Mouse (Mus musculus) hindbrain, embryonic 11.5 days (tissue): Measurements from ENCODE around the gene Tgfbr1. TPM values are rescaled to one million over a fixed set of nuclear protein-coding genes. Genes with fewer than 3 reads are reported as not detected.

ENCODE experiments used
- ATAC-seq: fragments of 200-750 bp; cut with Nextera tagmentation; 2 replicates; pipeline ENCODE4 v1.8.0; 2017; ENCODE audit warnings: mild to moderate bottlenecking, moderate TSS enrichment, moderate library complexity; ENCODE audit not compliant: low FRiP score
- DNase-seq: peaks from one replicate; pipeline ENCODE4 v3.0.0-alpha.2; 2015; ENCODE audit warnings: low spot score
- H3K27ac ChIP-seq: fragments of 300-500 bp; sonication (generic); 2 replicates; pipeline ENCODE4 v1.5.1; 2014; ENCODE audit warnings: mild to moderate bottlenecking, low read depth, low read length
- H3K27me3 ChIP-seq: fragments of 300-500 bp; sonication (generic); 2 replicates; pipeline ENCODE4 v1.6.1; 2014; ENCODE audit warnings: mild to moderate bottlenecking, low read length, moderate library complexity, mixed read lengths; ENCODE audit not compliant: control insufficient read depth, insufficient read depth
- H3K36me3 ChIP-seq: fragments of 300-500 bp; sonication (generic); 2 replicates; pipeline ENCODE4 v1.6.1; 2014; ENCODE audit warnings: mild to moderate bottlenecking, low read length, moderate library complexity, mixed read lengths; ENCODE audit not compliant: control insufficient read depth, insufficient read depth
- H3K4me1 ChIP-seq: fragments of 300-500 bp; sonication (generic); replicated peaks from 2 replicates; pipeline ENCODE4 v1.6.1; 2014; ENCODE audit warnings: low read length, mixed read lengths; ENCODE audit not compliant: control insufficient read depth, insufficient read depth
- H3K4me2 ChIP-seq: fragments of 300-500 bp; sonication (generic); replicated peaks from 2 replicates; pipeline ENCODE4 v1.6.1; 2014; ENCODE audit warnings: mild to moderate bottlenecking, low read depth, low read length
- H3K4me3 ChIP-seq: fragments of 300-500 bp; sonication (generic); 2 replicates; pipeline ENCODE4 v1.5.1; 2014; ENCODE audit warnings: low read depth, low read length
- H3K9ac ChIP-seq: fragments of 300-500 bp; sonication (generic); 2 replicates; pipeline ENCODE4 v1.6.1; 2014; ENCODE audit warnings: low read depth, low read length
- H3K9me3 ChIP-seq: fragments of 300-500 bp; sonication (generic); 2 replicates; pipeline ENCODE4 v1.6.1; 2016; ENCODE audit warnings: low read length; ENCODE audit not compliant: control insufficient read depth
- WGBS: fragments of 180-500 bp; shearing (Covaris S2); extraction: QIAGEN DNeasy Blood & Tissue Kit; methylation state at CpG from one replicate; pipeline ENCODE4 v1.1.7; 2014; 5-methylcytosine and 5-hydroxymethylcytosine counted together
- polyA plus RNA-seq: library from polyadenylated mRNA; unstranded; fragments of >200 nt; fragmentation: Nextera tagmentation; extraction: Ambion mirVana; gene quantifications from 2 replicates; pipeline ENCODE4 v1.2.1, GENCODE M21; 2014

The Tgfbr1 gene
- polyA plus RNA-seq, 1 experiment from 2014 or later: 90.1 TPM

DNA sequence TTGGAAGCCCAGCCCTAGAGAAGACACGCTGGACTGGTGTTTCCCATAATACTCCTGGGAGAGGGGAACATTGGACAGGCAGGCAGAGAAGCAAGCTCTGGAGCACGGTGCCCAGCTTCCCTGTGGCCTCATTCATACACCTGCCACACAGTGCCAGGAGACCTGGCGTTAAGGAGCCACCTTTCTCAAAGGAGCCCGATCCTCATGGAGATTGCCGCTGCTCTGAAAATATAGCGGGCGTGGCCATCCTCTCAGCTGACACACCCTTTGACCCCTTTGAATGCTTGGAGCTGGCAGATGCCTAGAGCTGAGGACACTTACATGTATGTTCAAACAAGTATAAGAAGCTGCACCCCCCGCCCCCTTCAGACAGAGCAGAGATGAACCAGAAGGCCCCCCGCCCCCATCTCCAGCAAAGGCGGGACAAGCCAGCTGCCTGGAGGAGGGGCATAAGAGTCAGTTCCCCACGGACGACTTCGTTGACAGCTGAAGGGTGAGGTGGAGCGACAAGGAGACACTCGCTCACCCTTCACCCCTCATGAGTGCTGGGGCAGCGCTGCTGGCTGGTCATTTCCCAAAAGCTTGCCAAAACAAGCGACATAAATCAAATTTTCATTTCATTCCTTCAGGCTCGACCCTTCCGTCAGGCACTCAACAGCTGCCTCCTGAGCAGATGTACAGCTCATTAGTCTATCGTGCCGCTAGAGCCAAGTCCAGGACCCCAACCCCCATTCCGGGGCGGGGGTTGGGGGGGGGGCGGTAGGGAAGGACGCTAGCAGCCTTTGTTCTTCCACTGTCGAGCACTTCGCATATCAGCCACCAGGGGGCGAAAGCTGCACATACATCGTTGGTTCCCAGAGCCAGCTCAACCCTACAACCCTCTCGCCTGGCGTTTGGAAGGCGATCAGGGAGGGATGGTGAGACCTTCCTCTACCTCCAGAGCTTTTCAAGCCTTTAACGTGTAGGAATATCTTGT is 84.6 kb downstream of the Tgfbr1 start:
- Histone ChIP-seq H3K27me3 (no peaks in the 10 kb centered on the region), H3K9me3 (no peaks in the 10 kb centered on the region), H3K27ac (peak overlapping the region; percentile 64; the same call in 1 of the 2 replicates), H3K4me2 (peak overlapping the region; percentile 69), H3K4me3 (peak overlapping the region; percentile 43), H3K36me3 (no peaks in the 10 kb centered on the region), H3K9ac (peak overlapping the region; percentile 61), H3K4me1 (no peaks in the 10 kb centered on the region)
- DNase-seq (peak; percentile 98), ATAC-seq (peak; percentile 84)
- WGBS: 1% methylated on average over 33 of the region's 33 CpGs

- WGBS: 77% methylated on average over 6 of the region's 6 CpGs
These were observed 85.9 kb downstream of the Tgfbr1 start for GRCm38 (mm10) chr4:47438956-47439355.

GRCm38 (mm10) chr4:47440951-47441350 is 87.9 kb downstream of the Tgfbr1 start:
- DNase-seq: no peak
- Histone ChIP-seq H3K4me1 (no peaks in the 10 kb centered on the region), H3K36me3 (no peaks in the 10 kb centered on the region), H3K9me3 (no peaks in the 10 kb centered on the region), H3K27ac (no peak overlapping the region), H3K4me2 (no peak overlapping the region), H3K9ac (no peak overlapping the region), H3K4me3 (no peak overlapping the region), H3K27me3 (no peaks in the 10 kb centered on the region)
- WGBS: 90% methylated on average over 11 of the region's 11 CpGs
- no peak for ATAC-seq

More at GRCm38 (mm10) chr4:47438956-47439355, 85.9 kb downstream of the Tgfbr1 start:
- ATAC-seq: no peak
- no peaks in the 10 kb centered on the region for H3K27me3 ChIP-seq
- no peaks in the 10 kb centered on the region for H3K4me1 ChIP-seq
- H3K9ac ChIP-seq: no peak overlapping the region
- peak overlapping the region; percentile 36; the same call in 1 of the 2 replicates for H3K27ac ChIP-seq
- no peak overlapping the region for H3K4me3 ChIP-seq
- no peaks in the 10 kb centered on the region for H3K36me3 ChIP-seq
- H3K4me2 ChIP-seq: no peak overlapping the region
- no peaks in the 10 kb centered on the region for H3K9me3 ChIP-seq
- DNase-seq: no peak

DNA sequence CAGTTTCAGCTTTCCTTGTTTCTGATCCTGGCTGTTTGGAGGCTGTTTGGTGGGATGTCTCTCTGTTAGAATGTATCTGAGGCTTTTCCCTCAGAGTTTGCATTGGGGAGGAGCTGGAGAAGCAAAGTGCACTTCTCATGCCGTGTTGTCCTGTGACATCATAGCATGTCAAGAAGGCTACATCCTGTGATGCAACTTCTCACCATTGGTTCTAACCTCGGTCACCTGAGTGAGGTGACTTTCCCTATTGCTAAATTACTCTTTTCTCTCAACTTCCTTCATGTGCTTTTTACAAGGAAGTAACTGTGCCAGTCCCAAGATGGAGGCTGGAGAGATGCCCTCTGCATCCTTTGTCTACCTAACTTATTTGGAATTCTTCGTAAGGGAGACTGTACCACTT is 95.5 kb downstream of the Tgfbr1 start:
- ATAC-seq (no peak), DNase-seq (no peak)
- Histone ChIP-seq H3K4me2 (no peak overlapping the region), H3K9me3 (no peaks in the 10 kb centered on the region), H3K27me3 (no peaks in the 10 kb centered on the region), H3K4me1 (no peaks in the 10 kb centered on the region), H3K36me3 (no peaks in the 10 kb centered on the region), H3K9ac (no peak overlapping the region), H3K4me3 (no peak overlapping the region), H3K27ac (no peak overlapping the region)
- 94% methylated on average over 3 of the region's 3 CpGs for WGBS

- no peak overlapping the region for H3K4me3 ChIP-seq
- H3K4me2 ChIP-seq: no peak overlapping the region
- H3K9ac ChIP-seq: no peak overlapping the region
- no peaks in the 10 kb centered on the region for H3K36me3 ChIP-seq
- ATAC-seq (no peak), DNase-seq (no peak)
- 51% methylated on average over 5 of the region's 5 CpGs for WGBS
- no peaks in the 10 kb centered on the region for H3K9me3 ChIP-seq
- H3K4me1 ChIP-seq: no peaks in the 10 kb centered on the region
- H3K27ac ChIP-seq: no peak overlapping the region; the same call in 1 of the 2 replicates
- no peaks in the 10 kb centered on the region for H3K27me3 ChIP-seq
These were observed 96.1 kb downstream of the Tgfbr1 start for GRCm38 (mm10) chr4:47449116-47449515.

GRCm38 (mm10) chr4:47449586-47450522 is 96.8 kb downstream of the Tgfbr1 start:
- H3K27me3 ChIP-seq: no peaks in the 10 kb centered on the region
- DNase-seq (peak; percentile 54), ATAC-seq (peak; percentile 94)
- H3K27ac ChIP-seq: peak overlapping the region; percentile 39; the same call in 1 of the 2 replicates
- H3K4me1 ChIP-seq: no peaks in the 10 kb centered on the region
- no peaks in the 10 kb centered on the region for H3K36me3 ChIP-seq
- no peak overlapping the region for H3K9ac ChIP-seq
- H3K4me3 ChIP-seq: no peak overlapping the region
- 0 out of 2 replicates have a peak overlapping the region, but pooled peaks have one; percentile 2 for H3K4me2 ChIP-seq
- 17% methylated on average over 18 of the region's 18 CpGs for WGBS
- H3K9me3 ChIP-seq: no peaks in the 10 kb centered on the region

Other genes with a start within 250 kb of the Tgfbr1 start
- 4.6 and 5.9 TPM in 2 replicates for gene Col15a1, start 145.1 kb upstream of the Tgfbr1 start, polyA plus RNA-seq
- gene Alg2, start 121.1 kb downstream of the Tgfbr1 start, polyA plus RNA-seq: 161 TPM in 2 replicates
- 359 and 365 TPM in 2 replicates for gene Sec61b, start 121.4 kb downstream of the Tgfbr1 start, polyA plus RNA-seq